Comparison of ENCODE assay signal across 10 mouse cellular contexts in the genomic region with DNA sequence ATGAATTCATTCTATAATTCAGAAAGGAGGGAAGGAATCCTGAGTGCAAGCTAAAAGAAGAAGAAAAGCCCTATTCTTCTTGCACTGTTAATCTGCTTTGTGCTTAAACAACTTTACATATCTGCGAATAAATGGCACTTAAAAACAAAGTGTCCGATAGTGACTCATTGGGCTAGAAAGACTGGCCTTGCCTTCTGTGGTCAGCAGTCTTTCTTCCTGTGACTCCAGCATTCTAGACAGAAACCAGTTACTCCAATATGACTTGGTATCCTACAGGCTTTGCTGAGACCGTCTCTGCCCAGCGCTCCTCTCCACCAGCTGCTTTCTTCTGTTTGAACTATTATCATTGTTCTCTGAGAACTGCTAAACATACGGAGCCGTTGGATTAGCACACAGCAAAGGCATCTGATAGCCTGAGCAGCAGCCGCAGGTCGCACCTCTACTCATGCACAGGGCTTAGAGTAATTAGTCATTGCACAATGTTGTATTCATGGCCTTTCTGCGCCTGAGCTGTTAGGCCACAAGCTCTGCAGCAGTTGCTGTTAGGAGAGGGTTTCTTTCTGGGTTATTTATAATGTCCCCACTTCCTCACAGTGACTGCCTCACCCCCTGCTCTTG. TPM values are rescaled to one million over a fixed set of nuclear protein-coding genes. Genes with fewer than 3 reads are reported as not detected.
DNase-seq lines count a peak whose midpoint lies in the region; ATAC-seq and TF ChIP-seq lines count a peak whose summit lies in the region.
"Had no signal": no experiment of that assay in that cellular context is flagged by ENCODE, and none has a peak within 500 bp of the region (broad histone marks: within the 10 kb centered on the region; RNA-seq: fewer than 3 reads in every experiment).

No protein-coding gene starts in this region.

- H3K9ac ChIP-seq in lung, postnatal 0 days (replicated peaks; ENCODE audit: low read depth), result no peak overlapping the region
- H3K9ac ChIP-seq in liver, embryonic 16.5 days (ENCODE audit: low read depth, low read length), result no peak overlapping the region
- no peak overlapping the region for H3K9ac ChIP-seq in stomach, postnatal 0 days (ENCODE audit: low read length)

- TF ChIP-seq EP300 in lung, postnatal 0 days (IDR thresholded peaks at IDR 0.05), result peak; percentile 32; the same call in 1 of the 2 replicates
- no peak for TF ChIP-seq EP300 in stomach, postnatal 0 days (optimal IDR thresholded peaks at IDR 0.05)

- H3K27ac ChIP-seq in lung, postnatal 0 days (ENCODE audit: low read length), result peak overlapping the region; percentile 51; the same call in 1 of the 2 replicates
- no peak overlapping the region for H3K27ac ChIP-seq in liver, embryonic 16.5 days (ENCODE audit: low read length)
- H3K27ac ChIP-seq in stomach, postnatal 0 days (replicated peaks), result peak overlapping the region; percentile 20; the same call in 1 of the 2 replicates

- peak; percentile 84 for ATAC-seq in lung, postnatal 0 days
- 0 out of 2 replicates have a peak, but pooled peaks have one; percentile 37 for ATAC-seq in liver, embryonic 16.5 days (ENCODE audit: low read depth)
- peak; percentile 88 for ATAC-seq in stomach, postnatal 0 days (ENCODE audit: low FRiP score, low TSS enrichment)
- ATAC-seq in erythroblast, adult 5-6 weeks (replicated peaks; ENCODE audit: low FRiP score, poor library complexity, severe bottlenecking), result no peak

- H3K9me3 ChIP-seq in lung, postnatal 0 days (ENCODE audit: low read length), result no peaks in the 10 kb centered on the region
- H3K9me3 ChIP-seq in liver, embryonic 16.5 days (replicated peaks; ENCODE audit: control insufficient read depth, low read length), result no peaks in the 10 kb centered on the region
- H3K9me3 ChIP-seq in stomach, postnatal 0 days (ENCODE audit: control insufficient read depth, low read length), result no peaks in the 10 kb centered on the region

- TF ChIP-seq CTCF in lung, postnatal 0 days (IDR thresholded peaks at IDR 0.05), result no peak
- TF ChIP-seq CTCF in stomach, postnatal 0 days (IDR thresholded peaks at IDR 0.05; ENCODE audit: low read depth), result no peak

- H3K36me3 ChIP-seq in lung, postnatal 0 days (ENCODE audit: insufficient read depth, low read length), result no peaks in the 10 kb centered on the region
- no peaks in the 10 kb centered on the region for H3K36me3 ChIP-seq in liver, embryonic 16.5 days (ENCODE audit: control insufficient read depth, insufficient read depth)
- no peaks in the 10 kb centered on the region for H3K36me3 ChIP-seq in stomach, postnatal 0 days (ENCODE audit: control insufficient read depth, insufficient read depth, low read length)

- H3K4me3 ChIP-seq in lung, postnatal 0 days (ENCODE audit: low read depth, low read length), result no peak overlapping the region
- no peak overlapping the region for H3K4me3 ChIP-seq in liver, embryonic 16.5 days (ENCODE audit: low read depth, low read length)
- H3K4me3 ChIP-seq in stomach, postnatal 0 days (ENCODE audit: low read depth, low read length), result no peak overlapping the region

- WGBS in lung, postnatal 0 days, result 42% methylated on average over 9 of the region's 9 CpGs
- WGBS in liver, embryonic 16.5 days (ENCODE audit: insufficient replicate concordance), result 26% methylated on average over 9 of the region's 9 CpGs
- 34% methylated on average over 9 of the region's 9 CpGs for WGBS in stomach, postnatal 0 days

- no peaks in the 10 kb centered on the region for H3K27me3 ChIP-seq in lung, postnatal 0 days (replicated peaks; ENCODE audit: insufficient read depth, low read length)
- no peaks in the 10 kb centered on the region for H3K27me3 ChIP-seq in liver, embryonic 16.5 days (ENCODE audit: control insufficient read depth, insufficient read depth, low read depth, low read length)
- H3K27me3 ChIP-seq in stomach, postnatal 0 days (ENCODE audit: control insufficient read depth, insufficient read depth, low read length), result no peaks in the 10 kb centered on the region

- H3K4me1 ChIP-seq in lung, postnatal 0 days (ENCODE audit: insufficient read depth, low read depth, low read length), result no peaks in the 10 kb centered on the region
- H3K4me1 ChIP-seq in liver, embryonic 16.5 days (ENCODE audit: control insufficient read depth, low read depth, low read length), result no peaks in the 10 kb centered on the region
- H3K4me1 ChIP-seq in stomach, postnatal 0 days (replicated peaks; ENCODE audit: control insufficient read depth, insufficient read depth), result peaks cover 5% of the 10 kb centered on the region; the same call in 1 of the 2 replicates

- H3K4me2 ChIP-seq in lung, postnatal 0 days (replicated peaks; ENCODE audit: low read depth, low read length), result no peak overlapping the region
- H3K4me2 ChIP-seq in liver, embryonic 16.5 days (ENCODE audit: low read depth, low read length), result no peak overlapping the region
- H3K4me2 ChIP-seq in stomach, postnatal 0 days (replicated peaks; ENCODE audit: low read depth), result no peak overlapping the region

- peak; percentile 61 for DNase-seq in adrenal gland, adult 2 months
- no peak for DNase-seq in adrenal gland, adult 8-10 months
- peak; percentile 62 for DNase-seq in lung, postnatal 0 days (ENCODE audit: low spot score)
- DNase-seq in lung, postnatal 25 days (ENCODE audit: low spot score), result no peak
- DNase-seq in stomach, postnatal 0 days (ENCODE audit: low spot score), result peak; percentile 56
- DNase-seq in right cerebral cortex, postnatal 25 days, result no peak
- DNase-seq: B cell, adult 2 months; layer of hippocampus, postnatal 36 days had no signal

RNA-seq across cellular contexts. Expression of gene Mrpl33, which starts 40.0 kb away (rescaled TPM):
- total RNA-seq in adrenal gland, adult 2 months (2021), result 100 to 1,000 TPM; 294 to 325 TPM
- 21.1 and 31.6 TPM in 2 replicates for polyA plus RNA-seq in adrenal gland, adult 2 months (2012; rRNA removed)
- total RNA-seq in adrenal gland, adult 8-10 months (2022), result 100 to 1,000 TPM; 266 to 421 (median 323) TPM
- polyA plus RNA-seq in lung, postnatal 0 days (2015; fragmentation: Nextera tagmentation; extraction: Ambion mirVana), result 307 and 313 TPM in 2 replicates
- 141 and 152 TPM in 2 replicates for polyA plus RNA-seq in liver, embryonic 16.5 days (2015; fragmentation: Nextera tagmentation; extraction: Ambion mirVana)
- 359 and 382 TPM in 2 replicates for polyA plus RNA-seq in stomach, postnatal 0 days (2015; fragmentation: Nextera tagmentation; extraction: Ambion mirVana)
- 101 TPM in 2 replicates for total RNA-seq in erythroblast, adult 5-6 weeks (2015; ENCODE audit: low replicate concordance)
- total RNA-seq in erythroblast, adult 5-6 weeks (2017; ENCODE audit: low replicate concordance), result 42.5 and 55.5 TPM in 2 replicates

Comparison
In these comparisons a context has a peak if more than half of its experiments do, and no peak if none do; other contexts are left out.
1. DNase-seq: peak in adrenal gland, adult 2 months (single experiment), lung, postnatal 0 days (single experiment) and stomach, postnatal 0 days (single experiment); none in adrenal gland, adult 8-10 months (single experiment), lung, postnatal 25 days (single experiment) and right cerebral cortex, postnatal 25 days (single experiment).